Mouse (Mus musculus) left cerebral cortex, postnatal 36 days (tissue): ENCODE data around the gene Stard10. TPM values are rescaled to one million over a fixed set of nuclear protein-coding genes. Genes with fewer than 3 reads are reported as not detected.

Source experiments
- DNase-seq, 2 experiments: peaks; one replicate each; pipeline ENCODE4 v3.0.0; 2021 to 2022; ENCODE audit warnings: low spot score in 2 of 2, mixed read lengths in 1 of 2
- intact Hi-C: fragments of 180-260 bp; cut with DNase I; formaldehyde crosslinking; loops from one replicate; pipeline ENCODE4 v1.15.1; 2025
- total RNA-seq, 2 experiments: library from RNA; stranded (reverse); gene quantifications; 2 replicates each; pipeline ENCODE4 v1.2.3; 2021

The Stard10 gene
- total RNA-seq, 2 experiments from 2014 or later = 75.7 to 85.6 TPM

GRCm38 (mm10) chr7:101389256-101389655, 72.4 kb downstream of the Stard10 start:
- no peak for DNase-seq
- intact Hi-C loops = no loop called here

GRCm38 (mm10) chr7:101391909-101392479, 75.1 kb downstream of the Stard10 start:
- intact Hi-C loops = no loop called here
- no peak for DNase-seq

- intact Hi-C loops = no loop called here
- DNase-seq = no peak
These were observed 76.1 kb downstream of the Stard10 start for GRCm38 (mm10) chr7:101393015-101393414.

DNA sequence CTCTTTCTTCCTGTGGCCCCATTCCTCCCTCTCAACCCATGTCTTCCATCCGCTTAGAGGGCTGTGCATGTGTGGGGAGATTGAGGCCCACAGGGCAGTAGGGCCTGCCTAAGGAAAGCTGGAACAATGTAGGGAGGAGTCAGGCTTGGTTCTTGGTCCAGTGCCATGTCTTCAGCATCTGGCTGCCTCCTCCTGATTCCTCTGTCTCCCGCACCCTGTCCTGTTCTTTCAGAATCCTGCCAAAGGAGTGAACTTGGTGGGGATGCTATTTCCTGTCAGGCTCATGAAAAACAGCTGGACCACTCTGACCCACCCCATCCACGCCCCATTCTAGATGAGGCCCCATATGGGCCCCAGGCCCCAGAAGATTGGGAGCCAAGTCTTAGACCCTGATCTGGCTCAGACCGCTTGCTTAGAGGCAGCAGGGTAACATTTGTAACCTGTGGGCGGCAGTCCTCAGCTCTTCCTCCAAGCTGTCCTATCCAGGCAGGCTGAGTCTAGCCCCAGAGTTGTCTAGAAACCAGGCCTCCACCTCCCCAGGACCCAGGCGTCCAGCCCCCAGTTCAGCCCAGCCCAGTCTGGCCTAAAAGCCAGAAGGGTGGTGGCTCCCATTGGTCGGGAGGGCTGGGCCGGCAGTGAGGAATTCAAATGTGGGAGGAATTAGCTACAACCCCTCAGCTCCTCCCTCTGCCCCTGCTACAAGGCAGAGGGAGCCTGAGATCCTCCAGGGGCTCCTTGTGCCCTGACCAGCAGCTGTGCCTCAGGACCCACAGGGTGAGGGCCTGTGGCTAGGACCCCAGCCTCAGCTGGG, 77.0 kb downstream of the Stard10 start:
- intact Hi-C loops = no loop called here
- no peak for DNase-seq

- DNase-seq = no peak
- intact Hi-C loops = no loop called here
These were observed 77.7 kb downstream of the Stard10 start for GRCm38 (mm10) chr7:101394569-101394968.

GRCm38 (mm10) chr7:101395471-101395870, 78.6 kb downstream of the Stard10 start:
- intact Hi-C loops = no loop called here
- no peak for DNase-seq

Other genes with a start within 250 kb of the Stard10 start
- 10 to 100 TPM; 31.3 to 41.8 TPM for gene Fchsd2, start 224.2 kb upstream of the Stard10 start, total RNA-seq
- 10 to 100 TPM; 52.7 to 55.5 TPM for gene Atg16l2, start 14.8 kb upstream of the Stard10 start, total RNA-seq
- 10 to 100 TPM; 16.5 to 17.6 TPM for gene Arap1, start 31.0 kb downstream of the Stard10 start, total RNA-seq
- 1 to 10 TPM in 1 of 2 experiments, not detected in 1; 1.7 TPM for gene Gm45837, start 93.8 kb downstream of the Stard10 start, total RNA-seq
- gene Pde2a, start 104.6 kb downstream of the Stard10 start, total RNA-seq = 100 to 1,000 TPM; 349 to 377 TPM